Mouse (Mus musculus): Measurements from ENCODE around the gene Brip1. TPM values are rescaled to one million over a fixed set of nuclear protein-coding genes. Genes with fewer than 3 reads are reported as not detected.
A peak's percentile ranks its signal among the peaks of the same experiment; 100 is the strongest.

The Brip1 gene
- polyA plus RNA-seq, 1 experiment from 2014 or later = 4.5 TPM

DNA sequence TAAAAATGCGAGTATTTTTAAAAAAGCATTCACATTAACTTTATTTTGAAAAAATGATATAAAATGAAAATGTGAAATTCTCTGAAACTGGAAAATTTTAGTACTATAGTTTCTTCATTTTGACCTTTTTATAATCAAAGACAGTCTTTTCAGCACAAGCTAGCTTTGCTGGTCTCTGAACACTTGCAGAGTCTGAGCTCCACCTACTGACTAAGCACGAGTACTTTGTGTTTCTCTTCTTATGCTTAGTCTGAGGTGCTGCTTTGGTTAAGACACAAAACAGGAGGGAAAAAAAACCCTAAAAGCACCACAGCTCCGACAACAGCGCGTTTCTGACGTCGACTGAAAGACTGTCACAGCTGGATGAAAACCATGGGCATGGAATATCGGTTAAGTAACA is 133.8 kb downstream of the Brip1 start:
- DNase-seq = no peak
- Histone ChIP-seq H3K4me3 (ENCODE audit: low read depth, low read length) (no peak overlapping the region), H3K36me3 (replicated peaks; ENCODE audit: insufficient read depth, low read length) (no peaks in the 10 kb centered on the region), H3K27me3 (ENCODE audit: insufficient read depth, low read length) (no peaks in the 10 kb centered on the region), H3K4me1 (ENCODE audit: insufficient read depth) (no peaks in the 10 kb centered on the region), H3K4me2 (ENCODE audit: low read depth, low read length) (no peak overlapping the region), H3K27ac (ENCODE audit: low read depth) (no peak overlapping the region), H3K9ac (replicated peaks) (no peak overlapping the region), H3K9me3 (ENCODE audit: low read length) (no peaks in the 10 kb centered on the region)
- TF ChIP-seq CTCF (IDR thresholded peaks at IDR 0.05; ENCODE audit: low read depth) = peak; percentile 31
- TF ChIP-seq EP300 (IDR thresholded peaks at IDR 0.05; ENCODE audit: low read depth) = no peak
- 78% methylated on average over 8 of the region's 8 CpGs for WGBS (ENCODE audit: insufficient replicate concordance)
- no peak for ATAC-seq

DNA sequence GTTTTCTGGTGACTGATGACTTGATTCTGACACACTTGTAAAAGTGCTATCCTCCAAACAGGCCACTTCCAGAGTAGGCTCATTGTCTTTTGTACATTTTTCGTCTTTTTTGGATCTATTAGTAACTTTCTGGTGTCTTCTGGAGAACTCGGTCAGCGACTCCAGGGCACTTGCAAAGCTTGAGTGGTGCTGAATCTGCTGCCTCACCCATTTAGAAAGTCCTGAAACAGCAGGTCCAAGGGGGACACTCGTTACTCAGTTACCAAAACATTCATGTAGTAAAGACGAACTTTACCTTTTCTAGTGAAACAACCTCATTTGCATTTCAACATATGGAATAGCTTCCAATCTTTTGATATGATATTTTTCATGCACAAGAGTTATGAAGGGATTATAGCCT is 136.1 kb downstream of the Brip1 start:
- no peak overlapping the region for H3K4me2 ChIP-seq (ENCODE audit: low read depth, low read length)
- H3K9ac ChIP-seq (replicated peaks) = no peak overlapping the region
- H3K27ac ChIP-seq (ENCODE audit: low read depth) = no peak overlapping the region
- H3K27me3 ChIP-seq (ENCODE audit: insufficient read depth, low read length) = no peaks in the 10 kb centered on the region
- WGBS (ENCODE audit: insufficient replicate concordance) = 82% methylated on average over 5 of the region's 5 CpGs
- no peaks in the 10 kb centered on the region for H3K9me3 ChIP-seq (ENCODE audit: low read length)
- DNase-seq = no peak
- no peaks in the 10 kb centered on the region for H3K4me1 ChIP-seq (ENCODE audit: insufficient read depth)
- TF ChIP-seq CTCF (IDR thresholded peaks at IDR 0.05; ENCODE audit: low read depth) (no peak), EP300 (IDR thresholded peaks at IDR 0.05; ENCODE audit: low read depth) (no peak)
- no peaks in the 10 kb centered on the region for H3K36me3 ChIP-seq (replicated peaks; ENCODE audit: insufficient read depth, low read length)
- no peak for ATAC-seq
- H3K4me3 ChIP-seq (ENCODE audit: low read depth, low read length) = no peak overlapping the region

DNA sequence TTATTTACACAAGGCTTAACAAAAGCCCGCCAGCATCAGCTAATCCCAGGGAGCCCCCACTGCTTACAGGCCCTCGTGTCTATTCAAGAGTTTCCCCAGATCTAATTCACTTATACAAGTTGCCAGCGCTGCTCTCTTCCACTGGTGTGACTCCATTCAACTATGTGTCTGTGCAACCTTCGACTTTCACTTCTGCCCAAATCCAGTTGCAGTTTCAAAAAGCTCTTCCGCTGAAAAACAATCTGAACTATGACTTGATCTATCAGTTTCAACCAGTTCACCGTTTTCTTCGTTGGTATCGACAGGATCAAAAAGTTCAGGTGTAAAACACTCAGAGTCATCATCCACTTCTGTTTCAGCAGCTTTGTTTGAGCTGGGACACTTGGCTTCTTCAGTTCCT is 139.8 kb downstream of the Brip1 start:
- Histone ChIP-seq H3K4me1 (ENCODE audit: insufficient read depth) (no peaks in the 10 kb centered on the region), H3K9ac (replicated peaks) (no peak overlapping the region), H3K27me3 (ENCODE audit: insufficient read depth, low read length) (no peaks in the 10 kb centered on the region), H3K9me3 (ENCODE audit: low read length) (no peaks in the 10 kb centered on the region), H3K36me3 (replicated peaks; ENCODE audit: insufficient read depth, low read length) (no peaks in the 10 kb centered on the region), H3K4me3 (ENCODE audit: low read depth, low read length) (no peak overlapping the region), H3K4me2 (ENCODE audit: low read depth, low read length) (no peak overlapping the region), H3K27ac (ENCODE audit: low read depth) (no peak overlapping the region)
- 82% methylated on average over 8 of the region's 8 CpGs for WGBS (ENCODE audit: insufficient replicate concordance)
- ATAC-seq = no peak
- DNase-seq = no peak
- no peak for TF ChIP-seq EP300 (IDR thresholded peaks at IDR 0.05; ENCODE audit: low read depth)
- no peak for TF ChIP-seq CTCF (IDR thresholded peaks at IDR 0.05; ENCODE audit: low read depth)

DNA sequence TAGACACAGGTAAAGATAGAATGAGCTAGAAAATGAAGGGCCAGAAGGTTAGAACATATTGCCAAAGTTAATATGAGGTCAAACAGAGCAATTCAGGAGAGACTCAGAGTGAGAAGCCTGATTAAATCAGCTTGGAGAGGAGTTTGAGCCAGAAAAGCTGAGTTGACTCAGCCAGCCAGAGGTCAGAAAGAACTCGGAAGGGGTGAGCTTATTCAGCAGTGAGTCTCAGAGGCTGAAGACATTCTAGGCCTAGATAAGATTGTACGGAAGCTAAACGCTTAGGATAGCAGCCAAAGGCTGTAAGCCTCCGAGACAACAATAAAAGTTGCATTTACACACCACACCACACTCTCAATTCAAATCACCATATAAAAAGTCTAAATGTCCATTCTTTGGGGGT is 141.9 kb downstream of the Brip1 start:
- Histone ChIP-seq H3K27me3 (ENCODE audit: insufficient read depth, low read length) (no peaks in the 10 kb centered on the region), H3K9ac (replicated peaks) (no peak overlapping the region), H3K27ac (ENCODE audit: low read depth) (no peak overlapping the region), H3K4me2 (ENCODE audit: low read depth, low read length) (no peak overlapping the region), H3K4me3 (ENCODE audit: low read depth, low read length) (no peak overlapping the region), H3K4me1 (ENCODE audit: insufficient read depth) (no peaks in the 10 kb centered on the region), H3K36me3 (replicated peaks; ENCODE audit: insufficient read depth, low read length) (no peaks in the 10 kb centered on the region), H3K9me3 (ENCODE audit: low read length) (no peaks in the 10 kb centered on the region)
- TF ChIP-seq CTCF (IDR thresholded peaks at IDR 0.05; ENCODE audit: low read depth) = no peak
- TF ChIP-seq EP300 (IDR thresholded peaks at IDR 0.05; ENCODE audit: low read depth) = no peak
- DNase-seq = no peak
- no peak for ATAC-seq
- 81% methylated on average over 4 of the region's 4 CpGs for WGBS (ENCODE audit: insufficient replicate concordance)

DNA sequence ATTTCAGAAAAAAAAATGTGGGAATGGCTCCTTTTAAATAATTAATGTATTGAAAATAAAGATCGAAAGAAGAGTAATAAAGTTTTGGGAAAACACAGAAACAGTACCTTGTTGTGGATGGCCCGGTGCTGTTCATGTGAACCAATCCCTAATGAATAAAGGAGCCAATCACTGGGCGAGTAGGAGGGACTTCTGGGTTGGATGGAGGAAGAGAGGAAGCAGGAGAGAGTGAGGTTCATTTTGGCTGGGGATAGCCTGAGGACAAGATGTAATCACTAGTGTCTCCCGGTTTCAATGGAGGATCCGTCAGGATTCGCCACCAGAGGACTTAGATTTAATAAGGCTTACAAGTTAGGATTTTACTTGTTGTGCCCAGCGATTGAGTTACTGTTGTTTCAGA is 145.2 kb downstream of the Brip1 start:
- no peak overlapping the region for H3K27ac ChIP-seq (ENCODE audit: low read depth)
- no peaks in the 10 kb centered on the region for H3K27me3 ChIP-seq (ENCODE audit: insufficient read depth, low read length)
- DNase-seq = no peak
- H3K9ac ChIP-seq (replicated peaks) = no peak overlapping the region
- no peaks in the 10 kb centered on the region for H3K9me3 ChIP-seq (ENCODE audit: low read length)
- no peaks in the 10 kb centered on the region for H3K36me3 ChIP-seq (replicated peaks; ENCODE audit: insufficient read depth, low read length)
- no peak for ATAC-seq
- H3K4me2 ChIP-seq (ENCODE audit: low read depth, low read length) = no peak overlapping the region
- no peak overlapping the region for H3K4me3 ChIP-seq (ENCODE audit: low read depth, low read length)
- WGBS (ENCODE audit: insufficient replicate concordance) = 68% methylated on average over 7 of the region's 7 CpGs
- H3K4me1 ChIP-seq (ENCODE audit: insufficient read depth) = no peaks in the 10 kb centered on the region
- no peak for TF ChIP-seq CTCF (IDR thresholded peaks at IDR 0.05; ENCODE audit: low read depth)
- TF ChIP-seq EP300 (IDR thresholded peaks at IDR 0.05; ENCODE audit: low read depth) = no peak

DNA sequence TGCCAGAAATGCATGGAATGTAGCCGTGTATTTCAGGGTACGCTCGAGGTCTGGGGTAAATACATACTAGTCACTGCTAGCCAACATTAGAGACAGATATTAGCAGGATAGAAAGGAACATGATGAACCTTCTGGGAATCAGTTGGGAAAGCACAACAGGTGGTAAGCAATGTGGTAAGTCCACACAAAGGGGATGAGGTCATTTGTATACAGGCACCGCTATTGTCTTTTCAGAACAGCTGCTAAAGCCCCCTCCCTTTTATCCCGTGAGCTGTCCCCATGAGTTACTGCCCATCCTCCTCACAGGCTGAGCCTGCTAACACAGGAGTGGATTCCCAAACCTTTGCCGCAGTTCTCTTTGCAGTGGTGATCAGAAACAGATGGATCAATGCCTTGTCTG is 149.6 kb downstream of the Brip1 start:
- H3K27me3 ChIP-seq (ENCODE audit: insufficient read depth, low read length) = no peaks in the 10 kb centered on the region
- H3K36me3 ChIP-seq (replicated peaks; ENCODE audit: insufficient read depth, low read length) = no peaks in the 10 kb centered on the region
- no peak overlapping the region for H3K27ac ChIP-seq (ENCODE audit: low read depth)
- no peak overlapping the region for H3K4me2 ChIP-seq (ENCODE audit: low read depth, low read length)
- H3K9me3 ChIP-seq (ENCODE audit: low read length) = no peaks in the 10 kb centered on the region
- H3K9ac ChIP-seq (replicated peaks) = no peak overlapping the region
- no peaks in the 10 kb centered on the region for H3K4me1 ChIP-seq (ENCODE audit: insufficient read depth)
- H3K4me3 ChIP-seq (ENCODE audit: low read depth, low read length) = no peak overlapping the region
- WGBS (ENCODE audit: insufficient replicate concordance) = 63% methylated on average over 6 of the region's 6 CpGs
- TF ChIP-seq EP300 (IDR thresholded peaks at IDR 0.05; ENCODE audit: low read depth) (no peak), CTCF (IDR thresholded peaks at IDR 0.05; ENCODE audit: low read depth) (no peak)
- ATAC-seq (no peak), DNase-seq (no peak)

Measured in liver, postnatal 0 days (tissue).